Mouse (Mus musculus) cerebellum, adult 11 months (tissue): ENCODE results near the gene Meis1.

Source experiments
- DNase-seq: peaks from one replicate; pipeline ENCODE4 v3.0.0; 2022

The Meis1 gene

DNA sequence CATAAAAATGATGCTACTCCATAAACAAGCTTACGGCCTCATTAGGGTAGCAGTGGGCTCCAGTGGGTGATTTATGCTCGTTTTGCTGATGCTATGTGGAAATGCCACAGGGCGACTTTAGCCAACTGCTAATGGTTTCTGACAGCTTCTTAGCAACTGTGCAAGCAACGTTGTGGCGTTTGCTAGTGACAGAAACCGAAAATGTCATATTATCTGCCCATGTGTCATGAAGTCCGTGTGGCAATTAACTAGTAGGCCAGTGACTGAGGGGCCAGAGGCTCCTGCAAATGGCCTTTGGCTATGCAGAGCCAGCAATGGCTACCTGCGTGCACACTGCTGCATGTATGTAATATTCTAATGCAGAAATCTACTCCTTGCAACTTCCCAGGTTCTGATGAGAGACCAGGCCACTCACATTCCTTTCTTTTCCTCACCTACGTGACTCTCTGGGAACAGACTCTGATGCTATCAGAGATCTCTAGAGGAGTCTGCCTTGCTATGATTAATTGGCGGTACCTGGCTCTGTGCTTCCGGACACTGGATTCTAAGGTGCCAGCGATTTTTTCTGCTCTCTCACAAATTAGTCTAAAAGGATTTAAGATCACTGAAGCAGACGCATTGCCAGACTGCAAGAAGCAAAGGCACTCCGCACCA lies 73.7 kb downstream of the Meis1 start:
- DNase-seq, result no peak

DNA sequence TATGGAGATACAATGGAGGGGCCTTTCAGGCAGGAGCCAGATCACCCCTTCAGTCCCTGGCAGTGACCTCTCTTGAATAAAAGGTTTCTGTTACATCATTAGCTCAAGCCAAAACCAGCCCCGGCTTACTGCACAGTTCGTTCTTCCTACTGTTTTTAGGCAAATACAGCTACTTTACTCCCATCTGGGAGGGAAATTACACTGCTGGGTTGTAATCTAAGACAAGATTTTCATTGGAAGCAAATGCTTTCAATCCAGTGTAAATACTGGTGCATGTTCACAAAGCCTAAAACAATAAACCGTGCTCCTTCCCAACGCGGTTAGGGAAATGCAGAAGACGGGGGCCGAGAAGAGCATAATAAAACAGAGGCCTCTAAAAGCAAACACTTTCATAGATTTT lies 74.6 kb downstream of the Meis1 start:
- DNase-seq, result no peak

DNA sequence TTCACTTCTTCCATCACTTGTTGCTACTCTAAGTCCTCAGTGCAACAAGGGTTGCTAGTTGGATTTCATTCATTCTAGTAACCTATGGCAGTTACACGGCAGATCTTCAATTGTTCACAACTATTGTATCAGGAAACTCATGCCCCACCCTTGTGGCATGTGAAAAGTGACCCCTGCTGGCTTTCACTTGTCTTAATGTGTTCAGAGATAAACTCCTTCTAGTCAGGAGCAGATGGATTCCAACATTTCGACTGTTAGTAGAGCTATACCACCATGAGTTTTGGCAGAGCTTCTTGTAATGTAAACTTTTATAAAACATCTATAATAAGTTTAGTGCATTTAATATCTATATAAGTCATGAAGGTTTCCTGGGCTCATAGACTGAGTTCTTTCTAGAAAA lies 75.8 kb downstream of the Meis1 start:
- no peak for DNase-seq

DNA sequence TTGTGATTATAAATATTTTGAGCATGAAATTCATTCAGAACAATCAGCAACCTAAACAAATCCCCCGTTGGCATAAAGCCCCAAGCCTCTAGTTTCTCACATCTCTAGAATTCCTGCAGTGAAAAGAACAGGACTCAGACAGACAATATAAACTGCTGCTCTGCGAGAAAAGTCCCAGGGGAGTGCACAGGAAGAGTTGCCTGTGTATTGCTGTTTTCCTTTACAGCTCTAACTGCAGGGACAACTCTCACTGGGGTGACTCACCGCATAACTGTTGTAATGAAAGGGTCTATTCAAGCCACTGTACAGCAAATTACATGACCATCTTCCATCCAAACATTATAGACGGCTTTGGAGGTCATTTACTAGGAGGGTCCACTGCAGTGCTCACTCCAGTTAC lies 77.9 kb downstream of the Meis1 start:
- DNase-seq, result no peak

DNA sequence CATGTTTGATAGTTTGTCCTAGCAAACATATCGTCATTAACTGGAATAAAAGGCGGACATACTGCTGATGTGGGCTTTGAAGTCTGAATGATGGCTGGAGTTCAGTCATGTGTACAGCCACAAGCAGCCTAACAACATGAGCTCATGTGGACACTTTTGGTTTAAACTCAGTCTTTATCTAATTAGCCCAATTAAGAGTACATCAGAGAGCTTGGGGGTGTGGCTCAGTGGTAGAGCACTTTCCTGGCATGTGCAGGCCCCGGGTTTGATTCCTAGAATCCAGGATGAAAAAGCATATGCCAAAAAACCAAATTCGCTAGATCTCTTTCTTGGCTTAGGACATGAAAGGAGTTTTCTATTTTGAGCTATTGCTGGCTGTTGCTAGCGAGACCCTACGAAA lies 83.9 kb downstream of the Meis1 start:
- DNase-seq, result no peak

DNA sequence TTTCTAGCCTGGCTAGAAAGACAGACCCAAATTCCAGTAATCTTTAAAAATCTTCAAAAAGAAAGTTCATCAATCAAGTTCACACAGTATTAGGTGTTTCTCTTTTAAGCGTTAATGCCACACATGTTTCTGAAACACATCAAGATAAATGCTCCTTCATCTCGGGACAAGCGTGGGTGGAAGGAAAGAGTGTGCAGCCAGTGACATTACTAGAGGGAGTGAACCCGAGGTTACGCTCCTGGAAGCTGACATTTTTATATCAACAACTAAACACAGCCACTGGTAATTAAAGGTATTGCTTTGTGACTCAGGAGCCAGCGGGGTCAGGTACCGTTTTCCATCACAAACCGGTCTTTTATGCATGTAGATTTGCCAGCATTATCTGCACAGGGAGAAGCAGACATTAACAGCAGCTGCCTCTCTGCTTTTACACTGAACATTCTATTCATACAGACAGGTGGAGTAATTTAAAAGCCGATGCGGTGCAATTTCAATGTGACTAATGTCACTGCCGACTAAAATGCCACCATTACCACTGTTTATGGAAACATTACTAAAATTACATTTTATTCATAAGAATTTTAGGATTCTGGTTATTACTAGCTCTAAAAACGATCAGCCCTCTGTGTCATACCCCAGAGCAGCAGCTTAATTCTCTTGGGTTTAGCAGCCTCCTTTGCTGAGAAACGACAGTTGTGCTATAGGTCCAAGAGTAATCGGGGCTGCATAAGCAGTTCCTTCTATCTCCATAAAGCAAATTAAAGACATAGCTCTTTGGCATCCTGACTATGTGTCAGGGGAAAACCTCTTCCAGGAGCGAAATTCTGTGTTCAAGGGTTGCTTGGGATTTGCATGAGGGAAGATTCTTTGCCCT lies 87.5 kb downstream of the Meis1 start:
- DNase-seq, result no peak

DNA sequence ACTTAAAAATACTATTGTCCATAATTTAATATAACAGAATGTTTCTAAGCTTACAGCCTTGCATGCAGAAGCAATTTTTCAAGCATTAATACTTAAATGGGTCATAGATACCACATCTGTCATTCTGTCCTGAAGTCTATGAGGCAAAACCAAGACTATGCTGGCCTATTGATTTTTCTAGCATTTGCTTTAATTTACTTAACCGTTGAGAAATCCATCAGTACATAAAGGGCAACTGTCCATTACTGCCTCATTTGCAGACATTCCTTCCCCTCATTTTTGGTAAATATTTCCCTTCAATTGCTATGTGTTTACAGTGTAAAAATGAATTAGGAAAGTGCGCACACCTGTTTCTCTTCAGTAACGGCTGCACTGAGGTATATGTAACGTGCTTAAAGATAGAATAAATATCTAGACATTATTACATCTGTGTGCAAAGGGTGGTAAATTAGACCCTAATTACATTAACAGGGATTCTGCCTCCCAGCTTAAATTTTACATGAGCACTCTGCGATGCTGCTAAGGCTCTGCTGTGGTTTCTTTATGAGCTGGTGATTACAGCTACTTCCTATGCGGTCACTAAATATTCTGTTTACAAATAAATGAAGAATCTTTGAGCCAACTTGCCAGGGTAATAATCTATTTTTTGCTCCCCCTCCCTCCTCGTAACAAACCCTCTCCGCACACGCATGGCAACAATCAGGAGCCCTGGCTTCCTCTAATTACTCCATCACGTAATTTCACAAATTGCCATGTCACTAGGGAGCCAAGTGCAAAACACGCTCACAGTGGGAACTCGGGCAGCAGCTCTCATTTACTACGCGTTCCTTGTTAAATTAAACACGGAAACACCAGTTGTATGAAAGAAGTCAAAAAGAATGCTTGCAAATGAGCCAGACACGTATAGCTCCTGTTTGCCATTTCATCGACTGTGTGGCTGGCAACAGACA lies 88.7 kb downstream of the Meis1 start:
- no peak for DNase-seq

DNA sequence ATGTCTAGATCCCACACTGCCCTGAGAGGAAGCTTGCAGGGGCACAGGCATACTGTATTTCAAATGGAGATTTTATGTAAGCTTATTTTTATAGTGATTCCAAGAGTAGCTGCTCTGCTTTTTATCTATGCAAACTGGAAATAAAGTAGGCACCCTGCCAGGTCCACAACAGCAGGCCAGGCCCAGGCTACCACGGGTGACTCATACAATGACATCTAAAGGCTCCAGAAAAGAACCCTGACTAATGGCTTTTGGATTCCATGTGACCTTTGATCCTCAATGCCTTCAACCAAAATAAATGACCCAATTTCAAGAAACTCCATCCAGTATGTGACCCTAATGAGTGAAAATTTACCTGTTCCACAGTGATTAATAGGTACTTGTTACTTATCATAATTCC lies 91.4 kb downstream of the Meis1 start:
- peak; percentile 56 for DNase-seq

DNA sequence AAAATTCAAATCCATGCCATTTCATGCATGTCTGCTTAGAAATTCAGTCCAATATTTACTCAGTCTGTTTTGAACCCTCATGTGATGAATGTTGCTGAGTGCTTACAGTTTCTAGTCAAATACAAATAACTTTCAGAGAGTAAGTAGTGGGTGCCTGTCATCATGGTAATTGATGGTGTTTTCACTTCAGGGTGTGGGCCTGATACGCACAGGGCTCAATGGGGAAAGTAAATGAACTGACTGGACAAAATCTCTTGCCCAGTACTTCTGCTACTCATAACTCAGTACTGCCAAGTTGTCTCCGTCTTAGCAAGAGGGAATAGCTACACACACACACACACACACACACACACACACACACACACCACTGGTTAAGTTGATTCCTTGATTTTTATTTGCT lies 92.0 kb downstream of the Meis1 start:
- DNase-seq, result no peak

DNA sequence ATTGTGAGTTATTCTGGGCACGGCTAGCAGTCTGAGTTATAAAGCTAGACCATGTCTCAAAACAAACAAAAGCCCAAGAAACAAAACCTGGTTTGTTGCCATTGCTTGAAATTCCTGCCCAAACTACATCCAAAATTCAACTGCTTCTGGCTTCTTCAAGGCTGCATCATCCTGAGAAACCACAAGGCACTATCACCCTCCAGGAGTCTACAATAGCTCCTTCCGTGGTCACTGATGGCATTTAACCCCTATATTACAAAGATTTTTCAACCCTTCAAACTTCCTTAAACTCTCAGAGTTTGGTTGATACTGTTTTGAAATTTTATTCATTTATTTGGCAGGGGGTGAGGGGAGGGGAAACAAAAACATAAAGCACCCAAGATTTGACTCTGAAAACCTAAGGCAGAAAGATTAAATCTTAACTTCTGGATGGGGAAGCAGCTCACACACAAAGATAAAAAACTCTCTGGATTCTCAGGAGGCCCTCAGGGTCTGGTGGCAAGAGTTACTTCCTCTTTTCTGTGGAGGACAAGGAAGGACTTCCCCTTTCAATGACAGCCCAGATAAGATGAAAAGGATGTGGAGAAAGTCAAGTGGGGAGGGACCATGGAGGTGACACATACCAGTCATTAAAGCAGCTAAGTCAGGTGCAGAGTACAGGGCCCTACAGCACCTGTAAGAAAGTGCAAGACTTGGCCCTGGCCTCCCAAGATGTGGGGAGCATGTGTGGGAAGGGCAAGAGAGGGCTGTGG lies 94.0 kb downstream of the Meis1 start:
- no peak for DNase-seq

DNA sequence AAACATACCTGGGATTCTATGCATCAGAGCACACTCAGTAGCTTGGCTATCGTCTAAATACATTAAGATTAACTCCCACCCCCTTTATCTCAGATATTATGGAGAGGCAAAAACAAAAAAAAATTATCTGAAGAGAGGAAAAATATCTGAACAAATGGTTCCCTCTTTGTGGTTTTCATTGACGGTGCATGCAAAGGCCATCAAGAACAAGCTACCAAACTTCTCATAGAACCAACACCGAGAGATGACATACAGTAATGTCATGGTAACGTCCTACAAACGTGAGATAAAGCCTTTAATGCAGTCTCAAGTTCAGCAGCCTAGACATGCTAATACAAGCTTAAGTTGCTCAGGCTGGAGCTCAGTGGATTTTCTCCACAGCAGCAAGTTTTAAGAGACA lies 95.5 kb downstream of the Meis1 start:
- DNase-seq, result no peak

DNA sequence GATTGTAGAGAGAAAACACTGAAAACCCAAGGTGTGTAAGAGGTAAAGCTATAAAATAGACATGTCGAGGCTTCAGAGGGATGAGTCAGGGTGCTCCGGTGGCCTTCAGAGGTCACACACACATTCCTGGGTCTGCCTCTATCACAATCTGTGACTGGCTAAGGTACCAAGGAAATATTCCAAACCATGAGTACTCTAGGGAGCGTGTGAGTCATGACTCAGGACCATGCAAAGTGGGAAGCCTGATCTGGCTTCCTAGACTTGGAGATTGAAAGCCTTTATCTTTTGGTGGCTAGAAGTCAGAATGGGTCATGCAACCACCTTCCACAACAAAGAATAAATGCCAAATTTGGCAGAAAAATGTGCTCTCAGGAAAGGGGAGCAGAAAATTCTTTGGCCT lies 98.1 kb downstream of the Meis1 start:
- no peak for DNase-seq

DNA sequence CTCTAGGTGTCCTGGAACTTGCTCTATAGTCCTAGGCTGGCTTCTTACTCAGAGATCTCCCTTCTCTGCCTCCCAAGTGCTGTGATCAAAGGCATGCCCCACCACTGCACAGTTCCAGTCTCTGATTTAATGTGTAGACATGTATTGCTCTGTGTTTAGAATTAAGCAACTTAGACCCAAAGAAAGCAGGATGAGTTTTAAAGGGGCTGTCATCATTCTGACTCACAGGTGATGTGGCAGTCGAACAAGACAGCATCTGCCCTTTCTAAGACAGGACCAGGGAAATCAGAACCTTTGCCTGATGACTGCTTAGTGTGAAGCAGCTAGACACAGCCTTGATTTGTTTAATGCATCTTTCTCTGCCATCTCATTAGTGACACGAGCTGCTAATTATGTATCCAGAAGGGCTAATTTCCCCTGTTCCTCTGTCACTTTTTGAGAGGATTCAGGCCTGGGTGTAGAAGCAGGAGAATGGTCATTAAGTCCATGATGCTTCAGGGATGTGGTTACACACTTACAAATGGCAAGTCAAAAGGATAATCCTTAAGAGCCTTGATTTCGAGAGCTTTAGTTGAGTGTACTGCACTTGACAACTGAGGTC lies 99.5 kb downstream of the Meis1 start:
- DNase-seq, result no peak

DNA sequence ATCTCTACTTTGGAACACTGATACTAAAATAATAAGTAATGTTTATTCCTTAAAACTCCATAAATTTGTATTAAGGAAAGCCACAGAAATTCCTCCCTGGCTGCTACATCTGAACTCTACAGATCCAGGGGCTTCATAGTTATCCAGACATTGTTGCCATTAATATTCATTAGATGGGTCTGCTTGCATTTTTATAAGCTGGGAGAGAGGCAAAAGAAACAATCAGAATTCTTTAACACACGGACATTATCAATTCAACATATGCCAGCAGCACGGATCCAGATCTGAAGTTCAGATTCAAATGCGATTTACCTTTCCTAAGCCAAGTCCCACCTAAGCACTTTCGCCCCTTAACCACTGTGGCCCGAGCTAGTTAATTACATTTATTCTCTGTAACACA lies 100.9 kb downstream of the Meis1 start:
- no peak for DNase-seq

DNA sequence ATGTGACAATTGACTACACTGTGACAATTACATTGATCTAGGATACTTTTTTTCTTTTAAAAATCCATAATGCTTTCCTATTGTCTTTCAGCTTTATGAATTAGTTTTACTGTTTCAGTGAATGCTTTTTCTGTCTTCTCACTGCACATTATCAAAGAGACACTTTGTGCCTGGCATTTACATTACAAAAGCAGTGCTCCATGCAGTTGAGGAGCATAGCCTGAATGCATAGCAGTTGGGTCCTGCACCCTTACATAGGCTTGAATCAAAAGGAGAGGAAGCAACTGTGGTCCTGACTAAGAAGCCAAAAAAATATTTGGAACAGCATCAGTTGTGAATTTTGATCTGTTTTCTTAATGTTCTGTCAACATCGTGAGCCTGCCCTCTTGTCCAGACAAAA lies 105.5 kb downstream of the Meis1 start:
- no peak for DNase-seq

DNA sequence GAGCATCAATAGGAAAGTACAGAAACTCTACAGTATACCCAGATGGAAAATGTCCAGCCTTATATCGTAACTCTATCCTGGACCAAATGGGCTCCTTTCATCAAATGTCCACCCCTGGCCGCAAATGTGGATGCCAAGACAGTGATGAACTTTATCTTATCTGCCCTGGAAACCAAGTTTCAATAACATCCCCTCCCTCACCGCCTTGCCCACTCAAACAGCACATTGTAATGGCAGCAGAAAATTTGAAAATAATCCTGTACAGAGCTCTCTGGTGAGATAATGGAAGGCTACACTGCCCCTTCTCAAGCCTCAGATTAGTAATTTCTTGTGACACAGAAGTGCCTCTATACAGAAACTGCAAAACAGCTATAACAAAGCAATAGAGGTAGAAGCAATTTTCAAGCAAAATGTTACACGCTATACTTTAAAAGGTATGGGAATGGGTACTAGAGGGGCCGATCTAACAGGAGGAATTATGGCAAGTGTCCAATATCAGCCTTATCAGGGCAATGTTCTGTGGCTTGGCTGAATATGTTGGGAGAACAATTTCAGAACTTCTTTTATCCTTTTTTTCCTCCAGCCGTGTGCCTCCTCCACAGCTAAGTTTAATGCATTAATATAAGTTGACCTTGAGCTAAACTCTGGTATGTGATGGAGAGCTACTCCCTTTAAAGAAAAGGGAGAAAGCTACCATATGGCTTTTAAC lies 106.3 kb downstream of the Meis1 start:
- no peak for DNase-seq

DNA sequence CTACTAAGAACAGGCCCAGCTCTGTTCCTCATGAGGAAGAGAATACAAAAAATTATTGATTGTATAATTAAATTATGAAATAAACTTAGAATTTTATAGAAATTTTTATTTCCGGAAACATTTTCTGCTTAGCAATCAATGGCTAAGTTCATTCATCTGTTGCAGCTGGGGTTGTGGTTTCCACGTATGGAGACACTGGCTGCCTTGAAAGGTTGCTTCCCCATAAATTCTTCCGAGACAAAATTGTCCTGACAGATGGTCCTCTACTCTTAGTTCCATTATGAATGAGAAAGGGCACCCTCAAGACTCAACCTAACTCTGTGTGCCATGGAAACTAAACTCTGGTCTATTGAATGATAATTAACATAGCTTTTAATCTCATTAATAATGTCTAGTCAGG lies 111.9 kb downstream of the Meis1 start:
- no peak for DNase-seq

DNA sequence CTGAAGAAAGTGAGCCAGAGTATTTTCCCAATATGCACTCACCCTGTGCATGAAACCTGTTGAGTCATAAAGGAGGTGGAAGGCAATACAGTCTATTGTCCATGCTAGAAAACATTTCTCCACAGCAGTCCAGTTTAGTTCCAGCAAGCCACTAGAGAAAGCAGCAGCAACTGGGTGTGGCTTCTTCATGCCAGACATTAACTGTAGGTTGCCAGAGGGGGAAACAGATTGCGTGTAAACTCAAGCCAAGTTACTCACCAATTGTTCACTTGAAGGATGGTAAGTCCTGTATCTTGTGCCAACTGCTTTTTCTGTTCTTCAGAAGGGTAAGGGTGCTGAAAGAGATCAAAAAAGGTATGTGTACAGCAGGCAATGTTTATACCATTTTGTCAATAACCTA lies 113.4 kb downstream of the Meis1 start:
- DNase-seq, result no peak

DNA sequence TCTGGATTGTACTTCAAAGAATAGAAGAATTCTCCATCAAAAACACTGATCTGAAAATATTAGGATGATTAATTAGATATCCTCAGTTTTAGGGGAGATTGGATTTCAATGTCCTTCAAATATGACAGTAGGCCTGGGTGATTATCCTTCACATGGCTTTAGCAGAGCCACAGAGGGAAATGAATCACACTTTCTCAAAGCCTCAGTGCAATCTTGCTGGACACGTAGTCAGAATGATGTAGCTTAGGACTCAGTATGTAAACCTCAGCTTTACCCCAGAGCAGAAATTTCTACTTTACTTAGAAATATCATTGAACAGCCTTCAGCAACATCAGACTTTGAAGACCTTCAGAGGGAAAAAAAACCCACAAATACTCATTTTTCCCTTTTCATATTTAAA lies 113.9 kb downstream of the Meis1 start:
- no peak for DNase-seq

DNA sequence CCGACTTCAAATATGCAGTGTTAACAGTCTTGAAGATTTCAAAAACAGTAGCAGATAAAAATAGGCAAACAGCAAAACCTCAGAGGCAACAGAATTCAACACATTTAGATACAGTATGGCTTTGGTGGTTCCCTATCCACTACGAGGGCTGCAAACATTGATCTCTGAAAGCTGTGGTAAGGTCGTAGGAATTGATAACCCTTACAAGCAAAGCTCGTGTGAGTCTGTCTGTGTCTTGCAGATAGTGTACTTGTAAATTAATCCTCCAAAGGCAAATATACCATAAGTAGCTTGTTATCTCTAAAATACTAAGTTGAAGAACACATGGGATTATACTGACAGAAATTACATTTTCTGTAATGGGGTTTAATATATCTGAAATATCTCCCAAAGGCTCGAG lies 114.5 kb downstream of the Meis1 start:
- no peak for DNase-seq

DNA sequence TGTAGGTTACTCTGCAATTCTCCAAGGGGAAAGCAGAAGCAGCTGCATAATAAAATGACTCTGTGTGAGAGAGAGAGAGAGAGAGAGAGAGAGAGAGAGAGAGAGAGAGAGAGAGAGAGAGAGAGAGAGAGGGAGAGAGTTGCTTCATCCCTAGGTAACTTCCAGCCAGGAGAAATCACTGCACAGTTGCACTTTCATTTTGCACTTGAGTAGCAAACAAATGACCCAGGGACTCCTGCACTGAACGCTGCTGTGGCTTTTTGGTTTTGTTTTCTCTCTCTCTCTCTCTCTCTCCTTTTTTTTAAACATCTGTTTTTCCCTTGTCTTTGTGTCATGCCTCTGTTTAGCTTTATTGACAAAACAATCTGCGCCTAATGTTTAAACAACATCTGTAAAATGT lies 118.3 kb downstream of the Meis1 start:
- DNase-seq, result no peak

DNA sequence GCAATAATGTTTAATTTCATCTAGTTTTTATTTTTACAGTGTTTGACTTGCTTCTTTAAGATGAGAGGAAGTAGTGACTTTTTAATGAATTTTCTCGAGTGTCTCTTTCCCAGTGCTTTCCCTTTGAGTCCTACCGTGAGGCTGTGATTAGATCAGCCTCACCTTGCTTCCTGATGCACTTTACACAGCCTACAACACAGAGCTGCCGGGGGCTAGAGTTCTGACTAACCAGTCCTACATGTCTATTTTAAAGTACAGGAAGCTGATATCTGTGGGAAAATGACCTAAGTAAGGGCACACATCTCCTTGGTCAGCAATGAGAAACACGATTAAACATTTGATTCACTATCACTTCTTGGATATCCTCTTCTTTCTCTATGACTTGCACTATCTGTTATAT lies 119.9 kb downstream of the Meis1 start:
- no peak for DNase-seq
